In genomic region chr17:78455114-78455513, GRCm38 (mm10) we compare ENCODE assay signal across 9 mouse cellular contexts. TPM values are rescaled to one million over a fixed set of nuclear protein-coding genes. Genes with fewer than 3 reads are reported as not detected.
DNase-seq lines count a peak whose midpoint lies in the region; ATAC-seq and TF ChIP-seq lines count a peak whose summit lies in the region.
"Had no signal": no experiment of that assay in that cellular context is flagged by ENCODE, and none has a peak within 500 bp of the region (broad histone marks: within the 10 kb centered on the region; RNA-seq: fewer than 3 reads in every experiment).

No protein-coding gene starts in this region.

- H3K4me1 ChIP-seq in MEL (ENCODE audit: control insufficient read depth in 1 of 2, insufficient read depth in 2 of 2, low read length in 2 of 2): 0 out of 4 replicates have a peak, but pooled peaks cover 0 to 5% of the 10 kb centered on the region in 2 experiments
- peaks cover 7% of the 10 kb centered on the region for H3K4me1 ChIP-seq in bone marrow macrophage, adult 2 months (ENCODE audit: control insufficient read depth, insufficient read depth, low read length)
- H3K4me1 ChIP-seq in embryonic fibroblast, embryonic 13.5 days (ENCODE audit: control insufficient read depth, insufficient read depth, low read length): peaks cover 2% of the 10 kb centered on the region; the same call in 1 of the 2 replicates
- H3K4me1 ChIP-seq in heart, embryonic 16.5 days (ENCODE audit: control insufficient read depth, insufficient read depth, low read length): no peaks in the 10 kb centered on the region
- no peaks in the 10 kb centered on the region for H3K4me1 ChIP-seq in lung, postnatal 0 days (ENCODE audit: insufficient read depth, low read depth, low read length)

- 0 out of 2 replicates have a peak, but pooled peaks have one; percentile 52 for ATAC-seq in heart, embryonic 16.5 days (replicated peaks; ENCODE audit: extremely low read depth, insufficient read depth, low FRiP score)
- ATAC-seq in lung, postnatal 0 days: peak; percentile 49; the same call in 1 of the 2 replicates

- TF ChIP-seq RAD21 in MEL (IDR thresholded peaks at IDR 0.05; ENCODE audit: low read depth, low read length): peak; percentile 67

- TF ChIP-seq POLR2A in MEL (IDR thresholded peaks at IDR 0.05; ENCODE audit: control insufficient read depth in 1 of 2, insufficient read depth in 1 of 2, low read depth in 1 of 2, low read length in 2 of 2, poor library complexity in 1 of 2): no peak
- no peak for TF ChIP-seq POLR2A in bone marrow macrophage, adult 2 months (IDR thresholded peaks at IDR 0.05; ENCODE audit: borderline replicate concordance, low read depth, low read length)
- no peak for TF ChIP-seq POLR2A in embryonic fibroblast, embryonic 13.5 days (IDR thresholded peaks at IDR 0.05; ENCODE audit: low read depth, low read length)

- no peaks in the 10 kb centered on the region; a peak in 1 of 4 replicates for H3K27me3 ChIP-seq in MEL (ENCODE audit: control insufficient read depth in 1 of 2, insufficient read depth in 2 of 2, low read length in 2 of 2)
- no peaks in the 10 kb centered on the region for H3K27me3 ChIP-seq in heart, embryonic 16.5 days (ENCODE audit: control insufficient read depth, insufficient read depth, low read length)
- no peaks in the 10 kb centered on the region for H3K27me3 ChIP-seq in lung, postnatal 0 days (replicated peaks; ENCODE audit: insufficient read depth, low read length)

- H3K9ac ChIP-seq in MEL (ENCODE audit: control insufficient read depth, low read depth, low read length, poor library complexity, severe bottlenecking): no peak overlapping the region
- no peak overlapping the region for H3K9ac ChIP-seq in heart, embryonic 16.5 days (ENCODE audit: low read length)
- H3K9ac ChIP-seq in lung, postnatal 0 days (replicated peaks; ENCODE audit: low read depth): no peak overlapping the region

- DNase-seq in MEL (ENCODE audit: low read depth, low spot score): peak; percentile 47
- DNase-seq in layer of hippocampus, adult 18-20 months (ENCODE audit: low spot score in 2 of 2): peak; percentile 13 to 74
- DNase-seq in lung, postnatal 0 days (ENCODE audit: low spot score): peak; percentile 77
- peak; percentile 74 to 80 for DNase-seq in right cerebral cortex, adult 2 months (ENCODE audit: low spot score in 2 of 2)
- peak; percentile 47 for DNase-seq in urinary bladder, postnatal 10 days (ENCODE audit: low spot score)

- H3K36me3 ChIP-seq in MEL (ENCODE audit: control insufficient read depth in 1 of 2, insufficient read depth in 2 of 2, low read length in 2 of 2): no peaks in the 10 kb centered on the region
- H3K36me3 ChIP-seq in heart, embryonic 16.5 days (ENCODE audit: control insufficient read depth, insufficient read depth): no peaks in the 10 kb centered on the region
- H3K36me3 ChIP-seq in lung, postnatal 0 days (ENCODE audit: insufficient read depth, low read length): no peaks in the 10 kb centered on the region

- TF ChIP-seq EP300 in MEL (IDR thresholded peaks at IDR 0.05; ENCODE audit: low read depth in 1 of 2, low read length in 2 of 2): no peak
- TF ChIP-seq EP300 in lung, postnatal 0 days (IDR thresholded peaks at IDR 0.05): no peak

- no peak overlapping the region for H3K27ac ChIP-seq in MEL (ENCODE audit: control insufficient read depth, low read depth, low read length)
- no peak overlapping the region for H3K27ac ChIP-seq in bone marrow macrophage, adult 2 months (ENCODE audit: insufficient read depth, low read depth, low read length)
- H3K27ac ChIP-seq in embryonic fibroblast, embryonic 13.5 days (ENCODE audit: insufficient read depth, low read length): no peak overlapping the region
- no peak overlapping the region for H3K27ac ChIP-seq in heart, embryonic 16.5 days (ENCODE audit: low read length)
- no peak overlapping the region for H3K27ac ChIP-seq in lung, postnatal 0 days (ENCODE audit: low read length)
- H3K27ac ChIP-seq: macrophage had no signal

- H3K9me3 ChIP-seq in MEL (replicated peaks; ENCODE audit: insufficient read depth, low read length): no peaks in the 10 kb centered on the region
- H3K9me3 ChIP-seq in heart, embryonic 16.5 days (replicated peaks; ENCODE audit: control insufficient read depth, low read length): peaks cover under 1% of the 10 kb centered on the region; the same call in 1 of the 2 replicates
- H3K9me3 ChIP-seq in lung, postnatal 0 days (ENCODE audit: low read length): no peaks in the 10 kb centered on the region

- no peak overlapping the region for H3K4me3 ChIP-seq in MEL (ENCODE audit: control insufficient read depth in 1 of 2, insufficient read depth in 1 of 2, low read depth in 2 of 2, low read length in 2 of 2)
- no peak overlapping the region for H3K4me3 ChIP-seq in bone marrow macrophage, adult 2 months (ENCODE audit: insufficient read depth, low read length)
- H3K4me3 ChIP-seq in embryonic fibroblast, embryonic 13.5 days (ENCODE audit: insufficient read depth, low read length): no peak overlapping the region
- no peak overlapping the region for H3K4me3 ChIP-seq in heart, embryonic 16.5 days (ENCODE audit: low read length)
- H3K4me3 ChIP-seq in lung, postnatal 0 days (ENCODE audit: low read depth, low read length): no peak overlapping the region

- TF ChIP-seq CTCF in MEL (IDR thresholded peaks at IDR 0.05 in 2 of 3, conservative IDR thresholded peaks at IDR 0.05 in 1 of 3; ENCODE audit: control insufficient read depth in 1 of 3, insufficient read depth in 1 of 3, low read depth in 2 of 3, low read length in 3 of 3, poor library complexity in 1 of 3, severe bottlenecking in 1 of 3): peak; percentile 56 to 61 (median 58)
- TF ChIP-seq CTCF in bone marrow macrophage, adult 2 months (IDR thresholded peaks at IDR 0.05; ENCODE audit: low read depth, low read length): peak; percentile 88
- peak; percentile 90 for TF ChIP-seq CTCF in embryonic fibroblast, embryonic 13.5 days (IDR thresholded peaks at IDR 0.05; ENCODE audit: borderline replicate concordance, insufficient read depth, low read length)
- TF ChIP-seq CTCF in lung, postnatal 0 days (IDR thresholded peaks at IDR 0.05): peak; percentile 95

- H3K79me2 ChIP-seq in MEL (ENCODE audit: control insufficient read depth, insufficient read depth, low read length, poor library complexity): no peaks in the 10 kb centered on the region

- no peak overlapping the region for H3K4me2 ChIP-seq in heart, embryonic 16.5 days (ENCODE audit: low read depth, low read length)
- no peak overlapping the region for H3K4me2 ChIP-seq in lung, postnatal 0 days (replicated peaks; ENCODE audit: low read depth, low read length)

- WGBS in heart, embryonic 16.5 days: 34% methylated on average over 11 of the region's 11 CpGs
- WGBS in lung, postnatal 0 days: 32% methylated on average over 11 of the region's 11 CpGs

TF ChIP-seq in MEL, 35 proteins besides CTCF, POLR2A, EP300 and RAD21:
- no peak for TF ChIP-seq CHD1 (IDR thresholded peaks at IDR 0.05; ENCODE audit: low read depth, low read length)
- TF ChIP-seq ELF1 (IDR thresholded peaks at IDR 0.05; ENCODE audit: low read depth, low read length): no peak
- TF ChIP-seq TBP (IDR thresholded peaks at IDR 0.05; ENCODE audit: low read depth, low read length): no peak
- TF ChIP-seq SIN3A (IDR thresholded peaks at IDR 0.05; ENCODE audit: low read length): no peak
- peak; percentile 69 for TF ChIP-seq SMC3 (IDR thresholded peaks at IDR 0.05; ENCODE audit: low read depth, low read length)
- TF ChIP-seq POLR2AphosphoS5 (IDR thresholded peaks at IDR 0.05; ENCODE audit: borderline replicate concordance, low read depth, low read length): no peak
- no peak for TF ChIP-seq MAFK (IDR thresholded peaks at IDR 0.05; ENCODE audit: borderline replicate concordance, low read depth, low read length)
- TF ChIP-seq ZC3H11A (IDR thresholded peaks at IDR 0.05; ENCODE audit: low read depth, low read length): peak; percentile 57
TF ChIP-seq in MEL: peak in this region for 2.

RNA-seq across cellular contexts. Expression of gene Fez2, which starts 37.2 kb away (rescaled TPM):
- total RNA-seq in MEL (2012; rRNA removed): 11.7 and 11.9 TPM in 2 replicates
- polyA plus RNA-seq in MEL (2012; ENCODE audit: insufficient read depth in 1 of 2, insufficient read length in 2 of 2, low read depth in 1 of 2, low replicate concordance in 2 of 2, missing spikeins in 1 of 2): 10 to 100 TPM in 1 of 2 experiments, not detected in 1; 17.4 TPM
- 45.4 and 49.2 TPM in 2 replicates for polyA plus RNA-seq in bone marrow macrophage, adult 2 months (2012; ENCODE audit: insufficient read depth, insufficient read length, missing spikeins)
- 41.8 and 60.3 TPM in 2 replicates for polyA plus RNA-seq in embryonic fibroblast, embryonic 13.5 days (2011; ENCODE audit: insufficient read length, low read depth, missing spikeins)
- 55.4 and 62.9 TPM in 2 replicates for polyA plus RNA-seq in heart, embryonic 16.5 days (2015; fragmentation: Nextera tagmentation; extraction: Ambion mirVana)
- total RNA-seq in layer of hippocampus, adult 18-20 months (2021): 10 to 100 TPM; 33.6 to 35.3 TPM
- polyA plus RNA-seq in lung, postnatal 0 days (2015; fragmentation: Nextera tagmentation; extraction: Ambion mirVana): 39.2 and 39.6 TPM in 2 replicates

RNA-seq across cellular contexts. Expression of gene Vit, which starts 52.8 kb away (rescaled TPM):
- 0.12 TPM in 1 of 2 replicates, not detected in the other for total RNA-seq in MEL (2012; rRNA removed)
- polyA plus RNA-seq in MEL (2012; ENCODE audit: insufficient read depth in 1 of 2, insufficient read length in 2 of 2, low read depth in 1 of 2, low replicate concordance in 2 of 2, missing spikeins in 1 of 2): under 1 TPM in 1 of 2 experiments, not detected in 1; 0.22 TPM
- polyA plus RNA-seq in bone marrow macrophage, adult 2 months (2012; ENCODE audit: insufficient read depth, insufficient read length, missing spikeins): not detected in 2 replicates
- 0.19 and 0.92 TPM in 2 replicates for polyA plus RNA-seq in embryonic fibroblast, embryonic 13.5 days (2011; ENCODE audit: insufficient read length, low read depth, missing spikeins)
- polyA plus RNA-seq in heart, embryonic 16.5 days (2015; fragmentation: Nextera tagmentation; extraction: Ambion mirVana): 0.11 and 0.24 TPM in 2 replicates
- 1 to 10 TPM; 4.9 to 5.0 TPM for total RNA-seq in layer of hippocampus, adult 18-20 months (2021)
- 0.69 TPM in 2 replicates for polyA plus RNA-seq in lung, postnatal 0 days (2015; fragmentation: Nextera tagmentation; extraction: Ambion mirVana)
- polyA plus RNA-seq: macrophage had no signal
